Mouse (Mus musculus) left cerebral cortex, adult 18-20 months (tissue): ENCODE data around the gene Ccdc91. TPM values are rescaled to one million over a fixed set of nuclear protein-coding genes. Genes with fewer than 3 reads are reported as not detected.

ENCODE experiments used
- DNase-seq, 2 experiments: peaks; one replicate each; pipeline ENCODE4 v3.0.0; 2021 to 2022; ENCODE audit warnings: low spot score in 2 of 2, mixed read lengths in 1 of 2
- total RNA-seq, 2 experiments: library from RNA; stranded (reverse); gene quantifications; 2 replicates each; pipeline ENCODE4 v1.2.3; 2021

Ccdc91 gene
- total RNA-seq, 2 experiments from 2014 or later: 35.2 to 37.6 TPM

DNA sequence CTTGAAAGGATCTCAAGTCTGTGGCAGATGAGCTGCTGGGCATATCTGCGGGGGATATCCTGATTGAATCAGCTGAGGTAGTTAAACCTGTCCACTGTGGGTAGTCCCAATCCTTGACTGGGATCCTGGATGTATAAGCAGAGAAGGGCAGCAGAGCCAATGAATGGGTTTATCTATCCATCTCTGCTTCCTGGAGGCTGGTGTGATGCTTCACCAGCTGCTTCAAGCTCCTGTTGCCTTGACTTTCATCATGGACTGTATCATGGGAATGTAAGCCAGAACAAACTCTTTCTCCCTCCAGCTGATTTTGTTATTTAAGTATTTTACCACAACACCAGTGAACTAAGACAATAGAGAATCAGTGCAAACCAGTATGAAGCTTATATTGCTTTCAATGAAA, 200.6 kb downstream of the Ccdc91 start:
- no peak for DNase-seq

Other genes starting within 250 kb of the Ccdc91 start
- 1 to 10 TPM; 5.1 to 5.9 TPM for gene Pthlh, start 211.6 kb upstream of the Ccdc91 start, total RNA-seq